Mouse (Mus musculus) adrenal gland (tissue): ENCODE results near the gene Rasgrp4.

Experiments used
- intact Hi-C: fragments of 180-260 bp; cut with DNase I; formaldehyde crosslinking; loops from one replicate; pipeline ENCODE4 v1.15.1; 2025

Gene Rasgrp4

DNA sequence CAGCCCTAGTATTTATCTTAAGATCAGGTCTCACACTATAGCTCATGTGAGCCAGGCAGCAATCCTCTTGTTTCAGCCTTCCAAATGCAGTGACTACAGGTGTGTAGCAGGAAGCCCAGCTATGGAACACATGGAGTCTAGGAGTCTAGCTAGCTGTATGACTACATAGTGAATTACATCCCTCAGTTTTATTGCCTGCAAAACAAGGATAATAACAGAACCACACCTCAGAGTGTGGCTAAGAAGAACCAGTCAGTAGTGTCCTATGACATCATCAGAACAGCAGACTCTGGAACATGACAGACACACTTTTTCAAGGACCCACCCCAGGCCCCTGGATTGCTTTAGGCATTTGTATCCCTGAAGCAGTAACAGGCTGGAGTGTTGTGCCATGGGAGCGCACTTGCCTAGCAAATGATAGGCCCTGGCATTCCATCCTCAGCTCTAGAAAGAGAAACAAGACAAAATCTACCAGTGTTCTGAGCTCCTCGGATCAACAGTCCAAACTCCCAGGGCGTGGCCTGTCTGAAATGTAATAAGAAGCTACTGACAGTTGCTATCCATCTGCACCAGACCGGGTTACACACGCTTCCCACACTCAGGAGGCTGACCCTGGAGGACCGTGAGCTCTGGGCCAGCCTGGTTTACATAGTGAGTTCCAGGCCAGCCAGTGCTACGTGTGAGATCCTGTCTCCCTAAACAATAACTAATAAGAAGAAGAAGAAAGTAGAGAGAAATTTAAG, 12.1 kb downstream of the Rasgrp4 start:
- intact Hi-C loops = no loop called here

DNA sequence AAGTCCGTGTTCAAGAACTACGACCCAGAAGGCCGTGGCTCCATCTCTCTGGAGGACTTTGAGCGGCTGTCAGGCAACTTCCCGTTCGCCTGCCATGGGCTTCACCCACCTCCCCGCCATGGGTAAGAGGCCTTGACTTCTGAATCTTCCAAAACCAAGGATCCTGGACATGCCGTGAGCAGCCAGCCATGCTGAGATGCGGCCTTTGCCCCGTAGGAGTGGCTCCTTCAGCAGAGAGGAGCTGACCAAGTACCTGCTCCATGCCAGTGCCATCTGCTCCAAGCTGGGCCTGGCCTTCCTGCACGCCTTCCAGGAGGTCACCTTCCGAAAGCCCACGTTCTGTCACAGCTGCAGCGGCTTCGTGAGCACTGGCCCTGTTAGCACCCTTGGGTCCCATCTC, 14.1 kb downstream of the Rasgrp4 start:
- intact Hi-C loops = no loop called here

DNA sequence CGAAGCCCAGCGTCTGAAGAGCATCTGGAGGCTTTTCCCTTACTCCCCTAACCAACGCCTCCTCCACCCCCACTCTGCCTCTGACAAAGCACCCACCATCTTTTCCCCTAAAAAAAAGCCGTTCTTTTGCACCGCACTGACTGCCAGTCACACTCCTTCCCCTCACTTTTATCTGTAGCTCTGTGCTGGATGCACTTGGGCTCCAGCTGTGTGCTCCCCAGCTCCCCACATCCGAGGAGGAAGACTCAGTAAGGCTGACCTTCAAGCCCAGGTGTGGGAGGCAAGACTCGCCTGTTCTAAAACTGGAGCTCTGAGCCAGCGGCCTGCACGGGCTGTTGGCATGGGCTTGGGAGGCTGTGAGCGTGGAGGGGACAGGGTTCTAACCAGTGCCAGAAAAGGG, 16.8 kb downstream of the Rasgrp4 start:
- intact Hi-C loops = no loop called here

DNA sequence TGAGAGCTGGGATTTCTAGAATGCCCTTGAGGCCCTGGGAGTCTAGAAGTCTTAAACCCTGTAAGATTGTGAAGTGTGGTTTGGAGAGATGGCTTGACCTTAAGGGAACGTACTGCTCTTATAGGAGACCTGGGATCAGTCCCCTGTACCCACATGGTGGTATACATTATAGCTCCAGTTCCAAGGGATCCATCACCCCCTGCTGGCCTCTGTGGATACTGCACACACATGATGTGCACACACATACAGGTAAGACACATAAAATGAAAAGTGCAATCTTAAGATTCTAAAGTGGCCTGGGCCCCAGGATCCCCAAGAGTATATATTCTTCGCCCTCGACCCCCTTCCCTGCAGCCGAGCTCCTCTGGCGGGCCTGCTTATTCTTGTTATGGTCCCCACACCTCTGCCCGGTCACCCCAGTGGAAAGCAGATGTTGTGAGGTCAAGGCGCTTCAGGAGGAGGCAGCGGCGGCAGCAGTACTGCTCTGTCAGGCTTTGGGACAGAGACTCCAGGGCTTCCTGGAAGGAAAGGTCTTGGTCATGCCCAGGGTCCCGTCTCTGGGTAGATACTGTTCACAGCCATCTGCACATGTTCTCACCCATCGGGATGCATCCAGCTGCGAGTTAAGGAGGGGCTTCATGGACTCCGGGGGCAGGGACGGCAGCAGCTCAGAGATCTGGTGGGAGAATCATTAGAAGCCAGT, 19.5 kb downstream of the Rasgrp4 start:
- intact Hi-C loops = no loop called here

DNA sequence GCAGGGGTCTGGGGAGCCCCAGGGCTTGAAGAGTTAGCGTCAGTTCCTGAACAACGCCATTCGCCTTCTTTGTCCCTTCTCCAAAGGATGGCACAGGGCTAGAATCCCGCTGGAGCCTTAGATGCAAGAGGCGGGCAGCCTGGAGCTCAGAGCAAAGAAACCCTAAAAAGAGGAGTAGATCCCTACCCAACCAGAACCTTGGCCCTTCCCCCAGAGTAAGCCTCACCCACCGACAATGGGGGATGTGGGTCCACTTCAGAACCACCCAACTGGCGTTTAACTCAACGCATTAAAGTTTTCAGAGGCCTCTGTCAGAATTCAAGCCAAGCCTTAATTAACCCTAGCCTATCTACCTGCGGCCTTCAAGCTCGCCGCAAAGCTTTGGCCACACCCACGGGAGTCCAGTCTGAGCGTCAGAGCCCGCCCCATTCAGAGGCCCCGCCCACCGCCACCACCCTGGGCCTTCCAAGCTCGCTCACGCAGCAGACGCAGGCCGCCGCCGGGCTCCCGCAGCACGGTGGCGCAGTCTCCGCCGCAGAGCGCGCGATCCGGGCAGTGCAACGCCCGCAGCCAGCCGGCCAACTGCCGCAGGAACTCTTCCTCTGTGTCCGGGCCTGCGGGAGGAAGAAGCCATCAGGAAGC, 20.7 kb downstream of the Rasgrp4 start:
- intact Hi-C loops = no loop called here

DNA sequence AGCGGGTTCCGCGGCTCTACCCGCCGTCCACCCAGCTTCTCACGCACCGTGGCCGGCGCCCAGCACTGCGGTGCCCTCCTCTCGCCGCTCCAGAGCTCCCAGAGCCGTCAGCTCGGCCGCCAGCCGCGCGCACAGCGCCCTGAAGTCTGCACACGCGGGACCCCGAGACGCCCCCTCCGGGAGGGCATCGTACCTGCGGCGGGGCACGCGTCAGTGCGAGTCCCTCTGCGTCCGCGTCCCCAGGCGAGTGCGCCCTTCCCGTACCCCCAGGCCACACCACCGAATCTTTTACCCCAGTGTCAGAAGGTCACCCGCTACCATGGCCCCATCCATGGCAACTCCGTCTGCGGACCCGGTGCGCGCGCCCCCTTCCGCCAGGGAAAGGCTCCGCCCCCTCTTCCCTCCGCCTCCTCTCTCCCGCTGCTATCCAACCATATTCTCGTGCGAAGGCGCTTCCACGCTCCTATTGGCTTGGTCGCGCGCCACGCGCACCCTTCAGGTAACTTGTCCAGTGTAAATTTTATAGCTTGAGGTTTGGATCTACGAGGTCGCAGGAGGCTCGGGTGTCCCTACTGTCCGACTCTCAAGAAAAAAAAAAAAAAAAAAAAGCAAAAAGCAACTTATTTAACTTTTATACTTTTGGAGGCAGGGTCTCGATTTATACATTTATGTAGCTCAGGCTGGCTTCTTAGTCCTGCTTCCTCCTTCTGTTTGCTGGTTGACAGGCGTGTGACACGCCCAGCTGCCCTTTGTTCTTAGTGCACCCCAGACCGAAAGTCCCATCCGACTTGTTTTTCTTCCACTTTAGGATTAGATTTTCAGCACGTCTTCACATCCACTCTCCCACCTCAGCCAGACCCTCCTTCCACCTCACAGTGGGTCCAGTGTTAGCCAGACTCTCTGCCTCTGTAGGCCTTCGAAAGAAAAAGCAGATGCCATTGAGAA, 21.5 kb downstream of the Rasgrp4 start, which contains the start of gene Fam98c:
Fam98c (minus strand) TSS at position 397 of the 945 bp plus-strand sequence.
- intact Hi-C loops = no loop called here

DNA sequence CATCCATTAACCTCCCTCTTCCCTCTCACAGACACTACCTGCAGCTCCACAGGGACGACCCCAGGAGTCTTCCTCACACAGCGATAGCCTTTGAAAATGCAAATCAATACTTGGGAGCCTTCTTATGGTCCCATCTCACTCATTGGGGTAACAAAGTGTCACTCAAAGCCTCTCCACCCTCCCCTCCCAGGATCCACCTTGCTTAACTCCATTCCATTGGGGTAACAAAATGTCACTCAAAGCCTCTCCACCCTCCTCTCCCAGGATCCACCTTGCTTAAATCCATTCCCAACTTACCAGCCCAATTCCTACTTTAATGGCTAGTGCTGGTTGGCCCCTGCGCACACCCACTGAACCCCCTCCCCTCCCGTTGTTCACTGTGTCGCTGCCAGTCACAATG, 23.6 kb downstream of the Rasgrp4 start:
- intact Hi-C loops = no loop called here

DNA sequence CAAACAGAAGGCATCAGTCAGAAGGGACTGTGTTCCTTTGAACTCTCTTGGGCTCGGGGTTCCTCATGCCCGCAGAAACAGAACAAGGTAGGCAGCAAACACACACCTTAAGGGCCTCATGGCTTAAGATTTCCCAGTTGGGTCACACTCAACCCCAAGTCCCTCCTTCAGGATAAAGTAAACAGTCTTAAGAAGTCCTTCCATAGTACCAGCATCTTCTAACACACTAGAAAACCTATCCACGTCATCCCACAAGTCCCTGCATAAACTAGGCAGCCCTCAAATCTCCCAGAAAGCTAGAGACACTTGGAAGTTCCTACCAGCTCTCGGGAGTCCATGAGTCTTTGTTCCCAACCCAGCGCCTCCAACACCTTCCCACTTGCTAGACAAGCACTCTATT, 27.6 kb downstream of the Rasgrp4 start:
- intact Hi-C loops = no loop called here

DNA sequence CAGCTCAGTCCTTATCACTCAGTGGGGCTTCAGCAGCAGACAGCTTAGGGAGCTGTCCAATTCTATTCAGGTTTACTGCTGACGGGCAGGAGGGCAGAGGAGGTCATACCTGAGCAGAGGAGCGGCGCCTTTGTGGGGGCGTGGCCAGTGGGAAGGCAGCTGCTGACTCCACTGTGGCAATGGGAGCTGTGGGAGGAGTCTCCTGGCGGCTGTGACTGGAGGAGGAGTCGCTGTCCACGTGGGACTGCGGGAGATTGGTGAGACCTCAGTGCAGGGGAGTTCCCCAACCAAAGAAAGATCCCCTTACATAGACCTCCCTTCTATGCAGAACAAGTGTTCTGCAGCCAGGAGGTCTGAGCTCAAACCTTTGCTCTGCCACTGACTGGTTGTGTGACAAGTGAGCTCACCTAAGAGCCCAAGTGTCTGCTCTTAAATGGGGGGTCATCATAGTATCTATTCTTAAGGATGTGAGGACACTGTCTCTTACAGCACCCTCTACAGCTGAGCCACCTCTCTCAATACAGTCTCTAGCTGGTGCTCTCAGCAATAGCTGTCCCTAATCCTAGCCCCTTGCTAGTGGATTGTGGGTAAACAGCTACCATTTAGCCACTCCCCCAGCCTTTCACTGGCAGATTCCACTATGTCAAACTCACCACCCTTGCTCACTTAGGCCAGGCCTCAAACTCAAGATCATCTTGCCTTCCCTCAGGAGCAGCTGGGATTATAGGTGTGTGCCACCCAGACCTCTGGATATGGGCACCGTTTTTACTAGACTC, 28.3 kb downstream of the Rasgrp4 start:
- intact Hi-C loops = no loop called here

DNA sequence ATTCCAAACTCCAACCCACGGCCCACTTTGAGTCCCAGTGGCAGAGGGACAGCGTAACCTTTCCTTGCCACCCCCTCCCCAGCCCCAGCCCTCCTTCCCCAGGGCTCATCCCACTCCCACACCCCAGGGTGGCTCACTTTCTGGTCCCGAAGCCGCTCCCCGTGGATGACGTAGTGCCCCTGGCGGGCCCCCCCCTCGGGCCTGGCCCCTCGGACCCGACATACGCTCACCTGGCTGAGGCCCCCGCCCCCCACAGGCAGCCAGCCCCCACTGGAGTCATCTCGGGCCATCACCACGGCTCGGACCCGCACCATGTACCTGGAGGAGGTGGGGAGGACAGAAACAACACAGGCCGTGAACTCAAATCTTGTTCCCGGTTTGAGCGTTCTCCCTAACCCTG, 33.0 kb downstream of the Rasgrp4 start:
- intact Hi-C loops = loop anchor here (5.0 kb wide), 1 partner anchor 40 kb away; the partner anchor contains the start of gene Ryr1

DNA sequence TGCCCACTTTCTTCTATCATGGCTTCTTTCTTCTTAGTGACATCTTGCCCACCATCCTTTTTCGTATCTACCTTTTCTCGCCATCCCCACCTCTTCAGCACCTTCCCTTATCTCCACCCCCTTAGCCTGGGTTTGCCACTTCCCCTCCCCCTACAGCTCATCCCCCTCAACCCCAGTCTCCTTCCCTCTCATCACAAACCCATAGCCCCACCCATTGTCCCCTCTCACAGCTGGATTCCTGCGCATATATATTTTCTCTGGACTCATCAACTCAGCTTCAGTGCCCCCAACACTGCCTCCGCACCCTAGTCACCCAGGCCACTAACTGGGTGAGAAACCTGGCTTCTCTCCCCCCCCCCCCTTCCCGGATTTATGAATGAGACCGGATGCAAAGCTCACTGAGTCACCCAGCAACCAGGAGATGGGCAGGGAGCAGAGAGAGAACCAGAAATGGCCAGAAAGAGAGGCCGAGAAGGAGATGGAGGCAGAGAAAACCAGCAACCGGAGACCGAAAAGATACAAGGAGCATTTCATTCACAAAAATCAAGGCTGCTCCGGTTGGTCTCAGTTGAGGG, 33.6 kb downstream of the Rasgrp4 start:
- intact Hi-C loops = loop anchor here (5.0 kb wide), 1 partner anchor 41 kb away; the partner anchor contains the start of gene Ryr1

DNA sequence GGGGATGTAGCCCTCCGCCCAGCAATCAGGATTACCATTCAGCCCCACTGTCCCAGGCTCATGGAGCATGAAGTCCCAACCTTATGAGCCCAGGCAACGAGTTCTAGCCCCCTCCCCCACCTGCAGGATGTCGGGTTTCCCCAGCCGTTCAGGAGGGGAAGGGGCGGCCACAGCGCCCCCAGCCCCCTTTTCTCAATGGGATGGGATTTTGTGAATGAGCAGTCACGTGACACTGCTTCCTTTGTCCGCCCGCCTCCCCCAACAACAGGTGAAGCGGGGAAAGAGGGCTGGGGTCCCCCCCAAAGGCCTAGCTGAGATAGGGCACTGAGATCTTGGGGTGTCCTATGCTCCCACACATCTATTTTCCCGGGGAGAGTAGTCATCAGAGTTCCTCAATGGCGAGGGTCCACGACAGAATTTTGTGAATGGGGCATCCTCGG, 34.2 kb downstream of the Rasgrp4 start:
- intact Hi-C loops = loop anchor here (5.0 kb wide), 1 partner anchor 42 kb away; the partner anchor contains the start of gene Ryr1

DNA sequence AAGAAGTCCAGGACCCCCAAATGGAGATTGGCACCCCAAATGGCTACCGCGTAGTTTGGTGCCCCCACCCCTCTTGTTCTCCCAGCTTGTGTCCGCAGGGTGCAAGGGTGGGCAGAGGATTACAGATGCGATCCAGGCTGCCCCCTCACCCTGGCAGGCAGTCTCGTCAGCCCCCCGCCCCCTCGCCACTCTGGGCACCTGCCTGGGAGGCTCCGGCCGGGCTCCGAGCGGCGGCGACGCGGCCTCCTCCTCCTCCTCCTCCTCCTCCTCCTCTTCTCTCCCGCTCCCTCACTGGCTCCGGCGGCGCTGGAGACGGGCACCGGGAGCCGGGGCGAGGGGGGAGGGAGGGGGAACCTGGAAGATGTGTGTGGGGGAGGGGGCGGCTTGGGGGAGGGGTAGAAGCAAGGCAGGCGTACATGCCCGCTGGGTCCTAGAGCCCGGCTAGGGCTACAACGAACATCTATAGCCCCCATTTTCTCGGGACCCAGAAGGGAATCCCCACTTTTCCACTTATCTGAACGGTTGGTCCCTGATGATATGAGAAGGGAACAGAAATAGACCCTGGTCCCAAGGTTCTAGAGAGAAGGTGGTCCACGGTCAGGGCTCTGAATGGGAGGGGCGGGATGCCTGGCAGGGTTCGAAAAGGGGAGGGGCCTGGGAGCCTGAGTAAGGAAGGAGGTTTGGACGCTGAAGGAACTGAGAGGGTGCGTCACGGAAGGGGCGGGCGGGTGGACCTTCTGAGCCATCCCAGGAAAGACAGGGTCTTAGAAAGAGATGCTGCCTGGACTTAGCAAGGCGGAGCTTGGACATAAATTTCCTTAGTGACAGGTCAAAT, 34.8 kb downstream of the Rasgrp4 start:
- intact Hi-C loops = loop anchor here (5.0 kb wide), 1 partner anchor 42 kb away; the partner anchor contains the start of gene Ryr1

DNA sequence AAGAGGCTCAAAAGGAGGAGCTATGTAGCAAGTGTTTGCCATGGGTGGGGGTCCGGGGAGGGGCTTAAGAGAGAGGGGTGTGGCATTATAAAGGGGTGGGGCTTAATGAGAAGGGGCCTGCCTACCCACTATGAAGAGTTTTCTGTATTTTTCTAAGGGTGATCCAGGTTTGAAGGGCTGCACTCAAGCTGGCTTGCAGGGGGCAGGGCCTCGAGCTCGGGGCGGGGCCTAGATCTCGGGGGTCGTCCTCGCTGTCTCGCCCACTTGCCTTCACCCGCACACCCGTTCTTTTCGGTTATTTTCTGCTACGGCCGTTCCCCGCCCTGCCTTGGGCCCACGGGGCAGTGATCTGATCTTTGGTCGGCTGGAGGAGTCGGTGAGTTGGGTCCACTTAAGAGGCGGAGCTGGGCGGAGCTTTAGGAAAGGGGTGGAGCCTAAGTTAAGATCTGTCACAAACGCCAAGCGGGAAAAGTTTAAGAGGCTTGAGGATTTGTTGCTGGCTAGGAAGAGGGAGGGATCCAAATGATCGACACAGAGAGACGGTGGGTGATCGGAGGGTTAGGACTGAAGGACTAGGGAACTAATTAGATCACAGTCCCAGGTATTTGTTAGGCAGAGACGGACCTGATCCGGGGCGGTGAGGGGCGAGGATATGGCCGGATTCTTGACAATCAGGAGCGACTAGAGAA, 35.6 kb downstream of the Rasgrp4 start, which contains the start of the genes Ggn and Spred3:
Ggn (plus strand) TSS at position 145 of the 689 bp plus-strand sequence.
Spred3 (minus strand) TSS at position 346 of the 689 bp plus-strand sequence.
- intact Hi-C loops = no loop called here

DNA sequence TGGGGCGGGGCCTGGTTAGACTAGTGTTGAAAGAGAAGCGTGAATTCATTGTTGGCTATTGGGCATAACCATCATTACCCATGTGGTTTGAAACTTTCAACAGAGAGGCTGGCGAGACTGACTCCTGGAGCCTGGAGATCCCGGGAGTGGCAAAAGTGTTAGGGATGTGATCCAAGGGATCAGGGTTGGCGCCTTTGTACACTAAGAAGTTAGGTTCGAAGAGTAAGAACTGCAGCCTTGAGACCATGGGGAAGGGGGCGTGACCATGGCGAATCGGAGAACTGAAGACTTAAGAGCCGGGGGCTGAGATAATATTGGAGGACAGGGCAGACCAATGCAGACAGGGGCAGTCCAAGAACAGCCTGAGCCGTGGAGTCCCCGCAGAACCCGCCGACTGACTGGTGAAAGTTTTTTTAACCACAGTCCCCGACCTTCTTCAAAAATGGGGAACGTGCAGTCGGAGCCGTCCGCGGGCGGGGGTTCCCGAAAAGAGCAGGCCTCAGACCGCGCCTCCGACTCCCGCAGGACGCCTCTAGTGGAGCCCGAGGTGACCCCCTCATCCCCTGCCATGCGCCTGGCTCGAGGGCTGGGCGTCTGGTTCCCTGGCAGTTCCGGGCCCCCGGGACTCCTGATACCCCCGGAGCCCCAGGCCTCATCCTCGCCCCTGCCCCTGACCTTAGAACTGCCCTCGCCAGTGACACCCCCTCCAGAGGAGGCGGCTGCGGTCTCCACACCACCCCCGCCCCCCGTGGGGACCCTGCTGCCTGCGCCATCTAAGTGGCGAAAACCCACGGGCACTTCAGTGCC, 36.3 kb downstream of the Rasgrp4 start:
- intact Hi-C loops = no loop called here

DNA sequence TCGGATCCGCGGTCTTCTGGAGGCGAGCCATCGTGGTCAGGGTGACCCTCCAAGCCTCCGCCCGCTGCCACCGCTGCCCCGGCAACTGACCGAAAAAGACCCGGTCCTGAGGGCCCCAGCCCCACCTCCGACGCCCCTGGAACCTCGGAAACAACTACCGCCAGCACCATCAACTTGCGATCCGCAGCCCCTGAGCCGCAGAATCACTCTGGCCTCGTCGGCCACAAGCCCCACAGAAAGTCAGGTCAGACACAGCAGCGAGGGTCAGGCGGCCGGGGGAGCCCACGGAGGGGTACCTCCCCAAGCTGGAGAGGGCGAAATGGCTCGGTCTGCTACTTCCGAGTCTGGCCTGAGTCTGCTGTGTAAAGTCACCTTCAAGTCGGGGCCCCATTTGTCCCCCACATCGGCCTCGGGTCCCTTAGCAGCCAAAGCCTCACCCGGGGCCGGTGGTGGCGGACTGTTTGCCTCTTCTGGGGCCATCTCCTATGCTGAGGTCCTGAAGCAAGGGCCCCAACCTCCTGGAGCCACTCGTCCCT, 37.0 kb downstream of the Rasgrp4 start:
- intact Hi-C loops = no loop called here
